Mouse (Mus musculus): ENCODE measurements at regions not wholly inside any gene's neighbourhood (a gene's known extent, or its start where the extent isn't known, plus 50 kb on each side); places are given as distances from the start of the nearest gene placed in this dataset.

- TF ChIP-seq POLR2A (IDR thresholded peaks at IDR 0.05; ENCODE audit: insufficient read depth, low read depth, low read length) (no peak), EP300 (IDR thresholded peaks at IDR 0.05; ENCODE audit: insufficient read depth, low read depth, low read length) (no peak)
These were observed 878.5 kb downstream of the Zfp704 start for GRCm38 (mm10) chr3:8731398-8731797.
